Mouse (Mus musculus): ENCODE measurements at regions not wholly inside any gene's neighbourhood (a gene's known extent, or its start where the extent isn't known, plus 50 kb on each side); places are given as distances from the start of the nearest gene placed in this dataset.

- TF ChIP-seq POLR2A (IDR thresholded peaks at IDR 0.05; ENCODE audit: borderline replicate concordance, low read depth, low read length) (no peak), CTCF (IDR thresholded peaks at IDR 0.05; ENCODE audit: low read depth, low read length) (no peak)
Observed at GRCm38 (mm10) chr13:98555693-98556092, 63.9 kb upstream of the Gm10320 start.

All from bone marrow macrophage, adult 2 months (primary cell).